Mouse (Mus musculus) liver, embryonic 14.5 days (tissue): ENCODE data around the gene Bub1b.

Experiments
- CTCF ChIP-seq: IDR thresholded peaks from 2 replicates; pipeline ENCODE4 v1.5.1; 2016; ENCODE audit warnings: antibody characterized with exemption, low read depth, control low read depth
- EP300 ChIP-seq: IDR thresholded peaks from 2 replicates; pipeline ENCODE4 v1.6.1; 2016; ENCODE audit warnings: antibody characterized with exemption, low read depth

DNA sequence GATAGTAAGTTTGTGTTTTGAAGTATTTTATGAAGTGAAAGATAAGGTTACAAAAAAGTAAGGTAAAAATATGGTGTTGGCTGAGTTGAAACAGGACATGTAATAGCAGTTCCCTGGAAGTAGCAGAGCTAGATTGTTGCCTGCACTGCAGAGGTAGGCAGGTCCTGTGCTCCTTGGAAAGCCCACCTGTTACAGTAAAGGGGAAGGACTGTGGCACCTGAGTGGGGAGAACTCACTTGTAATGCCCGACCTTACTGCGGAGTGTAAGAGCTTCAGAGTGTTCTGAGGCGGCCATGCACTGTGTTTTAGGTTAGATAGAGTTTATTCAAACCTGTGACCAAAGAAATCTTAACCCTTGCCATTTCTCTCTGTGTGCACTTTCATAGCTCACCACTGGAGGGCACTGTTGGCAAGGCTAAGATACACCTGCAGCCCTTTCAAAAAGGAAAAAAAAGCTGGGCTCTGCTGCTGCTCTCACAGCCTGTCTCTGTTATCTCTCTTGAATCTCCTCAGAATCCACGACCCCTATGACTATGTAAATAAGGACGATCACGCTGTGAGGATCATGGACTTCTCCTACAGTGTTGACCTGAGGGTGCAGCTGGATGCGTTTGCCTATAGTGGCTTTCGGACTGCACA lies 40.0 kb downstream of the Bub1b start:
- TF ChIP-seq CTCF (peak; percentile 89), EP300 (no peak)
